12 mouse cellular contexts compared by ENCODE assay signal in genomic region chr10:96720956-96721688, GRCm38 (mm10).
A peak's percentile ranks its signal among the peaks of the same experiment; 100 is the strongest.
DNase-seq lines count a peak whose midpoint lies in the region; ATAC-seq lines count a peak whose summit lies in the region.
"Had no signal": no experiment of that assay in that cellular context is flagged by ENCODE, and none has a peak within 500 bp of the region (broad histone marks: within the 10 kb centered on the region; RNA-seq: fewer than 3 reads in every experiment).

No protein-coding gene starts in this region.

- H3K9me3 ChIP-seq in lung, embryonic 15.5 days: no peaks in the 10 kb centered on the region
- no peaks in the 10 kb centered on the region for H3K9me3 ChIP-seq in liver, embryonic 13.5 days (replicated peaks)
- H3K9me3 ChIP-seq: embryonic facial prominence, embryonic 13.5 days; limb, embryonic 12.5 days had no signal

- no peak overlapping the region for H3K4me2 ChIP-seq in lung, embryonic 15.5 days
- no peak overlapping the region for H3K4me2 ChIP-seq in liver, embryonic 13.5 days
- H3K4me2 ChIP-seq: embryonic facial prominence, embryonic 13.5 days; limb, embryonic 12.5 days had no signal

- 50% methylated on average over 9 of the region's 9 CpGs for WGBS in lung, embryonic 15.5 days
- WGBS in liver, embryonic 13.5 days (ENCODE audit: insufficient replicate concordance): 57% methylated on average over 9 of the region's 9 CpGs

- H3K4me1 ChIP-seq in lung, embryonic 15.5 days: peaks cover 51% of the 10 kb centered on the region
- H3K4me1 ChIP-seq in liver, embryonic 13.5 days (replicated peaks): peaks cover 29% of the 10 kb centered on the region

- ATAC-seq in lung, embryonic 15.5 days (ENCODE audit: borderline replicate concordance, extremely low read depth, low FRiP score, low TSS enrichment): no peak
- peak; percentile 53 for ATAC-seq in liver, embryonic 13.5 days (ENCODE audit: low read depth)
- ATAC-seq in frontal cortex, adult (ENCODE audit: low TSS enrichment): no peak

- H3K9ac ChIP-seq in lung, embryonic 15.5 days: no peak overlapping the region
- no peak overlapping the region for H3K9ac ChIP-seq in liver, embryonic 13.5 days
- H3K9ac ChIP-seq: embryonic facial prominence, embryonic 13.5 days; limb, embryonic 12.5 days had no signal

- no peak overlapping the region for H3K4me3 ChIP-seq in lung, embryonic 15.5 days
- no peak overlapping the region for H3K4me3 ChIP-seq in liver, embryonic 13.5 days (replicated peaks)
- H3K4me3 ChIP-seq: embryonic facial prominence, embryonic 13.5 days; limb, embryonic 12.5 days had no signal

- DNase-seq in lung, postnatal 14 days: no peak
- peak; percentile 36 for DNase-seq in WW6 (ENCODE audit: low read depth, low spot score)
- DNase-seq in liver, embryonic 13.5 days: no peak
- peak; percentile 40 for DNase-seq in thymus, postnatal 14 days
- DNase-seq in kidney, postnatal 36 days: no peak
- DNase-seq: heart, postnatal 36 days; right cerebral cortex, postnatal 14 days had no signal

- no peaks in the 10 kb centered on the region for H3K27me3 ChIP-seq in lung, embryonic 15.5 days
- H3K27me3 ChIP-seq in liver, embryonic 13.5 days: no peaks in the 10 kb centered on the region
- H3K27me3 ChIP-seq: embryonic facial prominence, embryonic 13.5 days; limb, embryonic 12.5 days had no signal

- H3K27ac ChIP-seq in lung, embryonic 15.5 days: peak overlapping the region; percentile 56
- H3K27ac ChIP-seq in liver, embryonic 13.5 days: no peak overlapping the region
- H3K27ac ChIP-seq: kidney, postnatal 0 days; limb, embryonic 12.5 days had no signal

- H3K36me3 ChIP-seq in lung, embryonic 15.5 days: no peaks in the 10 kb centered on the region
- no peaks in the 10 kb centered on the region for H3K36me3 ChIP-seq in liver, embryonic 13.5 days
- H3K36me3 ChIP-seq: embryonic facial prominence, embryonic 13.5 days; limb, embryonic 12.5 days had no signal

Comparison
In these comparisons a context has a peak if more than half of its experiments do, and no peak if none do; other contexts are left out.
1. DNase-seq: peak in WW6 (single experiment) and thymus, postnatal 14 days (single experiment); none in lung, postnatal 14 days (single experiment), liver, embryonic 13.5 days (single experiment) and kidney, postnatal 36 days (0 of 2).